Mouse (Mus musculus): ENCODE measurements around the gene Slc12a9. TPM values are rescaled to one million over a fixed set of nuclear protein-coding genes. Genes with fewer than 3 reads are reported as not detected.

The Slc12a9 gene
- total and polyA plus RNA-seq, 3 experiments, result 8.8 to 12.1 TPM; not detected in 1

- TF ChIP-seq GATA1 (IDR thresholded peaks at IDR 0.05; ENCODE audit: low read depth, low read length), result no peak
- no peak for TF ChIP-seq USF1 (IDR thresholded peaks at IDR 0.05; ENCODE audit: low read depth, low read length)
- no peak for TF ChIP-seq E2F4 (IDR thresholded peaks at IDR 0.05; ENCODE audit: borderline replicate concordance, low read depth, low read length)
- TF ChIP-seq MYB (IDR thresholded peaks at IDR 0.05; ENCODE audit: low read depth, low read length), result no peak
- no peak for TF ChIP-seq POLR2AphosphoS2 (IDR thresholded peaks at IDR 0.05; ENCODE audit: low read length)
- no peaks in the 10 kb centered on the region for H3K9me3 ChIP-seq (replicated peaks; ENCODE audit: insufficient read depth, low read length)
- H3K79me2 ChIP-seq (ENCODE audit: control insufficient read depth, insufficient read depth, low read length, poor library complexity), result no peaks in the 10 kb centered on the region
- H3K27ac ChIP-seq (ENCODE audit: control insufficient read depth, low read depth, low read length), result no peak overlapping the region
- H3K36me3 ChIP-seq (ENCODE audit: control insufficient read depth in 1 of 2, insufficient read depth in 2 of 2, low read length in 2 of 2), result no peaks in the 10 kb centered on the region
- H3K4me3 ChIP-seq (ENCODE audit: control insufficient read depth in 1 of 2, insufficient read depth in 1 of 2, low read depth in 2 of 2, low read length in 2 of 2), result no peak overlapping the region
- no peak for DNase-seq (ENCODE audit: low read depth, low spot score)
- H3K4me1 ChIP-seq (ENCODE audit: control insufficient read depth in 1 of 2, insufficient read depth in 2 of 2, low read length in 2 of 2), result no peaks in the 10 kb centered on the region
- no peak overlapping the region for H3K9ac ChIP-seq (ENCODE audit: control insufficient read depth, low read depth, low read length, poor library complexity, severe bottlenecking)
- H3K27me3 ChIP-seq (ENCODE audit: control insufficient read depth in 1 of 2, insufficient read depth in 2 of 2, low read length in 2 of 2), result peaks cover 5 to 7% of the 10 kb centered on the region in 2 experiments; a peak in 3 of 4 replicates
Measured at GRCm38 (mm10) chr5:137369665-137370064, 36.3 kb upstream of the Slc12a9 start.

DNA sequence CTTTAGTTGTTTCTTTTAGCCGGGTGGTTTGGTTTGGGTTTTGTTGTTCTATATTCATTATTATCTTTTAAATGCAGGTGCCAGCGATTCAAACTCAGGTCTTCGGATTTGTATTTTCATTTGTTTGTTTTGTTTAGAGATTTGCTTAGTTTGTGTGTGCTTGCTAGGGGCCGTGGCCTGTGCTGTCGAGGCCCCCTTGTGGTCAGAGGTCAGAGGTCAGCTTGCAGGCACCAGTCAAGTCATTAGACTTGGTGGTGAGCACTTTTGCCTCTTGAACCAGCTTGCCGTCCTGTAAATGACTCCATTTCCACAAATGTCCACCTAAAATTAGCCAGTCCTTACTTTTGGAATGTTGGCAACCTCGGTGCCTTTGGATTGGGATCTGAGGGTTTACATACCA is 25.0 kb upstream of the Slc12a9 start:
- H3K27ac ChIP-seq (ENCODE audit: control insufficient read depth, low read depth, low read length), result no peak overlapping the region
- H3K27me3 ChIP-seq (ENCODE audit: control insufficient read depth in 1 of 2, insufficient read depth in 2 of 2, low read length in 2 of 2), result peaks cover 7 to 8% of the 10 kb centered on the region in 2 experiments
- H3K9me3 ChIP-seq (replicated peaks; ENCODE audit: insufficient read depth, low read length), result no peaks in the 10 kb centered on the region
- peak; percentile 18 for TF ChIP-seq SMC3 (IDR thresholded peaks at IDR 0.05; ENCODE audit: low read depth, low read length)
- no peak for TF ChIP-seq NELFE (IDR thresholded peaks at IDR 0.05; ENCODE audit: low read depth, low read length)
- TF ChIP-seq E2F4 (IDR thresholded peaks at IDR 0.05; ENCODE audit: borderline replicate concordance, low read depth, low read length), result no peak
- no peak for TF ChIP-seq RCOR1 (IDR thresholded peaks at IDR 0.05; ENCODE audit: low read depth, low read length)
- TF ChIP-seq EP300 (IDR thresholded peaks at IDR 0.05; ENCODE audit: low read depth in 1 of 2, low read length in 2 of 2), result no peak
- no peak for TF ChIP-seq CHD1 (IDR thresholded peaks at IDR 0.05; ENCODE audit: low read depth, low read length)
- TF ChIP-seq NRF1 (IDR thresholded peaks at IDR 0.05; ENCODE audit: insufficient read depth, low read depth, low read length, poor library complexity, severe bottlenecking), result no peak
- no peak for TF ChIP-seq HCFC1 (IDR thresholded peaks at IDR 0.05; ENCODE audit: low read depth, low read length)
- peak in 2 of 3 experiments; percentile 19 to 28; a peak in 2 of 6 replicates for TF ChIP-seq CTCF (IDR thresholded peaks at IDR 0.05 in 2 of 3, conservative IDR thresholded peaks at IDR 0.05 in 1 of 3; ENCODE audit: control insufficient read depth in 1 of 3, insufficient read depth in 1 of 3, low read depth in 2 of 3, low read length in 3 of 3, poor library complexity in 1 of 3, severe bottlenecking in 1 of 3)
- no peak for TF ChIP-seq MAX (IDR thresholded peaks at IDR 0.05; ENCODE audit: low read length)
- TF ChIP-seq ZC3H11A (IDR thresholded peaks at IDR 0.05; ENCODE audit: low read depth, low read length), result peak; percentile 3; the same call in 1 of the 2 replicates
- TF ChIP-seq ZMIZ1 (IDR thresholded peaks at IDR 0.05; ENCODE audit: low read depth, low read length), result no peak
- no peak for TF ChIP-seq POLR2AphosphoS5 (IDR thresholded peaks at IDR 0.05; ENCODE audit: borderline replicate concordance, low read depth, low read length)
- no peak for TF ChIP-seq POLR2A (IDR thresholded peaks at IDR 0.05; ENCODE audit: control insufficient read depth in 1 of 2, insufficient read depth in 1 of 2, low read depth in 1 of 2, low read length in 2 of 2, poor library complexity in 1 of 2)
- TF ChIP-seq ETS1 (IDR thresholded peaks at IDR 0.05; ENCODE audit: low read depth, low read length), result no peak
- no peak for DNase-seq (ENCODE audit: low read depth, low spot score)
- no peaks in the 10 kb centered on the region for H3K36me3 ChIP-seq (ENCODE audit: control insufficient read depth in 1 of 2, insufficient read depth in 2 of 2, low read length in 2 of 2)
- no peaks in the 10 kb centered on the region for H3K4me1 ChIP-seq (ENCODE audit: control insufficient read depth in 1 of 2, insufficient read depth in 2 of 2, low read length in 2 of 2)
- H3K4me3 ChIP-seq (ENCODE audit: control insufficient read depth in 1 of 2, insufficient read depth in 1 of 2, low read depth in 2 of 2, low read length in 2 of 2), result no peak overlapping the region
- no peaks in the 10 kb centered on the region for H3K79me2 ChIP-seq (ENCODE audit: control insufficient read depth, insufficient read depth, low read length, poor library complexity)
- H3K9ac ChIP-seq (ENCODE audit: control insufficient read depth, low read depth, low read length, poor library complexity, severe bottlenecking), result no peak overlapping the region
